Mouse (Mus musculus) cerebellum, adult 2 months (tissue): ENCODE results near the gene Xpo4.

ENCODE experiments used
- CTCF ChIP-seq: fragments of 200-500 bp; IDR thresholded peaks from 2 replicates; pipeline ENCODE4 v1.5.1; 2011; ENCODE audit warnings: low read depth, mild to moderate bottlenecking, control low read depth, low read length, moderate library complexity, borderline replicate concordance; ENCODE audit not compliant: insufficient read depth
- POLR2A ChIP-seq: fragments of 200-500 bp; IDR thresholded peaks from 2 replicates; pipeline ENCODE4 v1.6.1; 2011; ENCODE audit warnings: low read length, control low read depth, borderline replicate concordance; ENCODE audit not compliant: insufficient read depth

DNA sequence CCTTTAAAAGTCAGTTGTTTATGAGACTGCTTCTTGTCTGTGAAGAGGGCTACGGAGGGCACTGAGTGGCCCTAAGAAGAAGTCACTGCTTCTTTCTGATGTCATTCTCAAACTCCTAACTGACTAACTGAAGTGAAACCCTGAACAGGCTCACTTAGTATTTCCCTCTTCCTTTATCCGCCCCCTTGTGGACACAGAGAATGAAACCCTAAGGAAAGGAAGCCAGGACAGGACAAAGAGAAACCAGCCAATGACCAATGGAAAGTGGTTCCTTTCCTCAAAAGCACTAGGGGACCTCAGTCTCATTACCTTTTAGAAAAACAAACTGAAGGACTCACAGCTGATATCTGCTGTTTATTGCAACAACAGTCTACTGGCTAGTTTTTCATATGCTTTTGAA is 45.7 kb downstream of the Xpo4 start:
- TF ChIP-seq CTCF (peak; percentile 18; the same call in 1 of the 2 replicates), POLR2A (no peak)
